In genomic region chr16:21320284-21320683, GRCm38 (mm10) we compare ENCODE assay signal across 25 mouse cellular contexts.
A peak's percentile ranks its signal among the peaks of the same experiment; 100 is the strongest.
DNase-seq lines count a peak whose midpoint lies in the region; ATAC-seq and TF ChIP-seq lines count a peak whose summit lies in the region.
"Had no signal": no experiment of that assay in that cellular context is flagged by ENCODE, and none has a peak within 500 bp of the region (broad histone marks: within the 10 kb centered on the region; RNA-seq: fewer than 3 reads in every experiment).

No protein-coding gene starts in this region.

- no peaks in the 10 kb centered on the region for H3K36me3 ChIP-seq in embryonic facial prominence, embryonic 13.5 days
- no peaks in the 10 kb centered on the region for H3K36me3 ChIP-seq in embryonic facial prominence, embryonic 10.5 days (replicated peaks)
- no peaks in the 10 kb centered on the region for H3K36me3 ChIP-seq in liver, embryonic 12.5 days
- no peaks in the 10 kb centered on the region for H3K36me3 ChIP-seq in liver, embryonic 11.5 days (ENCODE audit: control insufficient read depth, insufficient read depth, low read length)
- H3K36me3 ChIP-seq in forebrain, postnatal 0 days (ENCODE audit: insufficient read depth), result no peaks in the 10 kb centered on the region
- H3K36me3 ChIP-seq: forebrain, embryonic 12.5 days; forebrain, embryonic 15.5 days; G1E; hindbrain, embryonic 12.5 days; hindbrain, embryonic 15.5 days had no signal

- no peak overlapping the region for H3K4me3 ChIP-seq in embryonic facial prominence, embryonic 13.5 days
- H3K4me3 ChIP-seq in embryonic facial prominence, embryonic 10.5 days, result no peak overlapping the region
- no peak overlapping the region for H3K4me3 ChIP-seq in liver, embryonic 12.5 days
- H3K4me3 ChIP-seq in liver, embryonic 11.5 days (ENCODE audit: low read depth, low read length), result no peak overlapping the region
- no peak overlapping the region for H3K4me3 ChIP-seq in forebrain, postnatal 0 days (ENCODE audit: low read depth, low read length)
- H3K4me3 ChIP-seq: erythroblast, embryonic 14.5 days; forebrain, embryonic 12.5 days; forebrain, embryonic 15.5 days; heart, adult 2 months; hindbrain, embryonic 12.5 days; hindbrain, embryonic 15.5 days had no signal

- no peaks in the 10 kb centered on the region for H3K27me3 ChIP-seq in embryonic facial prominence, embryonic 13.5 days
- 0 out of 2 replicates have a peak, but pooled peaks cover 14% of the 10 kb centered on the region for H3K27me3 ChIP-seq in embryonic facial prominence, embryonic 10.5 days (replicated peaks; ENCODE audit: low read depth, poor library complexity, severe bottlenecking)
- peaks cover 17% of the 10 kb centered on the region; the same call in 1 of the 2 replicates for H3K27me3 ChIP-seq in liver, embryonic 12.5 days (replicated peaks)
- no peaks in the 10 kb centered on the region for H3K27me3 ChIP-seq in liver, embryonic 11.5 days (replicated peaks; ENCODE audit: control insufficient read depth, insufficient read depth, low read length)
- H3K27me3 ChIP-seq in forebrain, postnatal 0 days (ENCODE audit: insufficient read depth, low read length), result no peaks in the 10 kb centered on the region
- H3K27me3 ChIP-seq: CH12.LX; forebrain, embryonic 15.5 days; hindbrain, embryonic 15.5 days had no signal

- no peak overlapping the region; the same call in 1 of the 2 replicates for H3K9ac ChIP-seq in embryonic facial prominence, embryonic 13.5 days
- no peak overlapping the region for H3K9ac ChIP-seq in liver, embryonic 12.5 days
- H3K9ac ChIP-seq in liver, embryonic 11.5 days (ENCODE audit: low read depth, low read length), result no peak overlapping the region
- no peak overlapping the region for H3K9ac ChIP-seq in forebrain, postnatal 0 days
- H3K9ac ChIP-seq: forebrain, embryonic 12.5 days; forebrain, embryonic 15.5 days; hindbrain, embryonic 12.5 days; hindbrain, embryonic 15.5 days had no signal

- 77% methylated on average over 2 of the region's 2 CpGs for WGBS in embryonic facial prominence, embryonic 13.5 days
- 81% methylated on average over 2 of the region's 2 CpGs for WGBS in embryonic facial prominence, embryonic 10.5 days
- WGBS in liver, embryonic 12.5 days (ENCODE audit: insufficient replicate concordance), result 32% methylated on average over 2 of the region's 2 CpGs
- 52% methylated on average over 2 of the region's 2 CpGs for WGBS in liver, embryonic 11.5 days
- 85% methylated on average over 2 of the region's 2 CpGs for WGBS in forebrain, postnatal 0 days

- DNase-seq in embryonic facial prominence, embryonic 10.5 days (ENCODE audit: low spot score), result no peak
- no peak for DNase-seq in liver, embryonic 11.5 days (ENCODE audit: low spot score)
- no peak for DNase-seq in thymus, postnatal 4 days
- no peak for DNase-seq in forebrain, postnatal 0 days
- DNase-seq: adrenal gland, adult 2 months; adrenal gland, postnatal 14 days; B cell, adult 2 months; cerebellum, adult 11 months; cerebellum, adult 2 months; cerebellum, adult 9-11 months; cerebellum, postnatal 25 days; embryo, embryonic 11 days; gastrocnemius, postnatal 25 days; heart, adult 2 months had no signal

- H3K4me2 ChIP-seq in embryonic facial prominence, embryonic 13.5 days, result no peak overlapping the region; the same call in 1 of the 2 replicates
- H3K4me2 ChIP-seq in liver, embryonic 12.5 days, result no peak overlapping the region
- no peak overlapping the region for H3K4me2 ChIP-seq in liver, embryonic 11.5 days
- H3K4me2 ChIP-seq in forebrain, postnatal 0 days (ENCODE audit: low read depth), result no peak overlapping the region
- H3K4me2 ChIP-seq: forebrain, embryonic 12.5 days; forebrain, embryonic 15.5 days; heart, embryonic 11.5 days; hindbrain, embryonic 12.5 days; hindbrain, embryonic 15.5 days had no signal

- peaks cover 72% of the 10 kb centered on the region for H3K4me1 ChIP-seq in embryonic facial prominence, embryonic 13.5 days
- peaks cover 64% of the 10 kb centered on the region for H3K4me1 ChIP-seq in embryonic facial prominence, embryonic 10.5 days
- H3K4me1 ChIP-seq in liver, embryonic 12.5 days, result peaks cover 23% of the 10 kb centered on the region
- peaks cover 8% of the 10 kb centered on the region; the same call in 1 of the 2 replicates for H3K4me1 ChIP-seq in liver, embryonic 11.5 days (replicated peaks; ENCODE audit: control insufficient read depth, insufficient read depth, low read length)
- no peaks in the 10 kb centered on the region for H3K4me1 ChIP-seq in forebrain, postnatal 0 days (ENCODE audit: insufficient read depth)

- H3K27ac ChIP-seq in embryonic facial prominence, embryonic 13.5 days, result peak overlapping the region; percentile 93; the same call in 1 of the 2 replicates
- H3K27ac ChIP-seq in embryonic facial prominence, embryonic 10.5 days (replicated peaks), result no peak overlapping the region
- H3K27ac ChIP-seq in liver, embryonic 12.5 days, result no peak overlapping the region
- no peak overlapping the region for H3K27ac ChIP-seq in liver, embryonic 11.5 days (ENCODE audit: low read depth, low read length)
- H3K27ac ChIP-seq in forebrain, postnatal 0 days (ENCODE audit: low read depth, low read length), result no peak overlapping the region
- H3K27ac ChIP-seq: forebrain, embryonic 12.5 days; forebrain, embryonic 15.5 days; heart, adult 2 months; hindbrain, embryonic 12.5 days; hindbrain, embryonic 15.5 days had no signal

- no peaks in the 10 kb centered on the region for H3K9me3 ChIP-seq in embryonic facial prominence, embryonic 13.5 days
- no peaks in the 10 kb centered on the region for H3K9me3 ChIP-seq in embryonic facial prominence, embryonic 10.5 days
- H3K9me3 ChIP-seq in liver, embryonic 12.5 days (replicated peaks), result no peaks in the 10 kb centered on the region
- H3K9me3 ChIP-seq in liver, embryonic 11.5 days (ENCODE audit: control insufficient read depth, low read length), result no peaks in the 10 kb centered on the region
- no peaks in the 10 kb centered on the region for H3K9me3 ChIP-seq in forebrain, postnatal 0 days (ENCODE audit: low read length)
- H3K9me3 ChIP-seq: forebrain, embryonic 12.5 days; forebrain, embryonic 15.5 days; G1E; hindbrain, embryonic 12.5 days; hindbrain, embryonic 15.5 days had no signal

- no peak for TF ChIP-seq CTCF in forebrain, postnatal 0 days (IDR thresholded peaks at IDR 0.05; ENCODE audit: low read depth)

- ATAC-seq in embryonic facial prominence, embryonic 13.5 days (ENCODE audit: insufficient number of reproducible peaks, insufficient read depth, low FRiP score, low TSS enrichment, low read depth), result no peak
- 0 out of 2 replicates have a peak, but pooled peaks have one; percentile 4 for ATAC-seq in liver, embryonic 12.5 days
- no peak for ATAC-seq in liver, embryonic 11.5 days (replicated peaks; ENCODE audit: low FRiP score)
- 0 out of 2 replicates have a peak, but pooled peaks have one; percentile 17 for ATAC-seq in megakaryocyte progenitor cell, adult 5-6 weeks (replicated peaks; ENCODE audit: poor library complexity)
- no peak for ATAC-seq in forebrain, postnatal 0 days
- ATAC-seq: forebrain, embryonic 15.5 days had no signal

Comparison
In these comparisons a context has a peak if more than half of its experiments do, and no peak if none do; other contexts are left out.
1. ATAC-seq: peak in liver, embryonic 12.5 days (single experiment) and megakaryocyte progenitor cell, adult 5-6 weeks (single experiment); none in embryonic facial prominence, embryonic 13.5 days (single experiment), liver, embryonic 11.5 days (single experiment) and forebrain, postnatal 0 days (single experiment).